Mouse (Mus musculus) liver, embryonic 12.5 days (tissue): ENCODE measurements around the gene Glt8d1. TPM values are rescaled to one million over a fixed set of nuclear protein-coding genes. Genes with fewer than 3 reads are reported as not detected.
A peak's percentile ranks its signal among the peaks of the same experiment; 100 is the strongest.

ENCODE experiments used
- ATAC-seq: fragments of 200-750 bp; cut with Nextera tagmentation; 2 replicates; pipeline ENCODE4 v1.8.0; 2017; ENCODE audit warnings: moderate number of reproducible peaks, mild to moderate bottlenecking, moderate library complexity
- H3K27ac ChIP-seq: fragments of 300-500 bp; sonication (generic); 2 replicates; pipeline ENCODE4 v1.5.1; 2016; ENCODE audit warnings: mild to moderate bottlenecking
- H3K27me3 ChIP-seq: fragments of 300-500 bp; sonication (generic); replicated peaks from 2 replicates; pipeline ENCODE4 v1.6.1; 2016; ENCODE audit warnings: mild to moderate bottlenecking, moderate library complexity
- H3K36me3 ChIP-seq: fragments of 300-500 bp; sonication (generic); 2 replicates; pipeline ENCODE4 v1.6.1; 2016; ENCODE audit warnings: mild to moderate bottlenecking, moderate library complexity
- H3K4me1 ChIP-seq: fragments of 300-500 bp; sonication (generic); 2 replicates; pipeline ENCODE4 v1.6.1; 2016
- H3K4me2 ChIP-seq: fragments of 300-500 bp; sonication (generic); 2 replicates; pipeline ENCODE4 v1.6.1; 2016; ENCODE audit warnings: mild to moderate bottlenecking, moderate library complexity
- H3K4me3 ChIP-seq: fragments of 300-500 bp; sonication (generic); 2 replicates; pipeline ENCODE4 v1.5.1; 2016; ENCODE audit warnings: mild to moderate bottlenecking, moderate library complexity
- H3K9ac ChIP-seq: fragments of 300-500 bp; sonication (generic); 2 replicates; pipeline ENCODE4 v1.6.1; 2016; ENCODE audit warnings: mild to moderate bottlenecking, moderate library complexity
- H3K9me3 ChIP-seq: fragments of 300-500 bp; sonication (generic); replicated peaks from 2 replicates; pipeline ENCODE4 v1.6.1; 2016; ENCODE audit warnings: mild to moderate bottlenecking, moderate library complexity
- WGBS: fragments of 180-500 bp; shearing (Covaris S2); methylation state at CpG from one replicate; pipeline ENCODE4 v1.1.7; 2016; ENCODE audit not compliant: insufficient replicate concordance; 5-methylcytosine and 5-hydroxymethylcytosine counted together
- polyA plus RNA-seq: library from polyadenylated mRNA; unstranded; fragments of >200 nt; fragmentation: Nextera tagmentation; extraction: Ambion mirVana; gene quantifications from 2 replicates; pipeline ENCODE4 v1.2.1, GENCODE M21; 2016

Glt8d1 gene
- polyA plus RNA-seq, 1 experiment from 2014 or later, result 23.5 TPM

DNA sequence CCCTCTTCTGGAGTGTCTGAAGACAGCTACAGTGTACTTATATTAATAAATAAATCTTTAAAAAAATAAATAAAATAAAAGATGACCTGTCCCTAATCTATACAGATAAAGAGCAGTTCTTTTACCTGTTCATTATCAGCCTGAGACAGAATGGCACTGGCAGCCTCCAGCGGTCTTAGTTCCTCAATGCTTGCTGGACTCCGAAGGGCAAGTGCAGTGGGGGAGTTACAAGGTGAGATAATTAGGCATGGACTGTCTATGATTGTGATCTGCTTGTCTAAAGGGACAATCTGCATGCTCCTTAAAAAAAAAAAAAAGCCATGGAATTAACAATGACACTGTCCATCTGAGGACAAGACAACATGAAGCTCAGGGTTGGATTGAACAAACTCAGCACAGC is 12.7 kb downstream of the Glt8d1 start:
- Histone ChIP-seq H3K36me3 (peaks cover 89% of the 10 kb centered on the region), H3K4me1 (peaks cover 26% of the 10 kb centered on the region), H3K27ac (no peak overlapping the region), H3K9me3 (no peaks in the 10 kb centered on the region), H3K4me3 (no peak overlapping the region), H3K4me2 (no peak overlapping the region), H3K27me3 (no peaks in the 10 kb centered on the region), H3K9ac (no peak overlapping the region)
- ATAC-seq, result no peak
- WGBS, result 78% methylated on average over 2 of the region's 2 CpGs

DNA sequence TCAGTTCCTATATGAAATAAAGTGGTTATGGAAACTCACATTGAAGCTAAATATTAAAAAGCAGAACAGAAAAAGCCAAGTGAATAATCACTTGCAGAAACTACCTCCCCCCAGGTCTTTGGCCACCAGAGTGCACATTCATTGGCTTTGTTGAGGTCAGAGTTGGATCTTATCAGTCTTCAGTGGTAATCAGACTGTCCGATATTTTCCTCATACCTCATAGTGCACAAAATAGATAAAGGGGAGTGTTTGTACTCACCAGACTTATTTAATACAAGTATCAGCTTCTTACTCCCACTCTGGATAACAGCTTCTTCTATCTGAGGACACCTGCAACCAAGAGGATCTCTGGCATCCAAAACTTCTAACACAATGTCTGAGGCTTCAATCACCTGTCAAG is 14.9 kb downstream of the Glt8d1 start:
- no peaks in the 10 kb centered on the region for H3K27me3 ChIP-seq

DNA sequence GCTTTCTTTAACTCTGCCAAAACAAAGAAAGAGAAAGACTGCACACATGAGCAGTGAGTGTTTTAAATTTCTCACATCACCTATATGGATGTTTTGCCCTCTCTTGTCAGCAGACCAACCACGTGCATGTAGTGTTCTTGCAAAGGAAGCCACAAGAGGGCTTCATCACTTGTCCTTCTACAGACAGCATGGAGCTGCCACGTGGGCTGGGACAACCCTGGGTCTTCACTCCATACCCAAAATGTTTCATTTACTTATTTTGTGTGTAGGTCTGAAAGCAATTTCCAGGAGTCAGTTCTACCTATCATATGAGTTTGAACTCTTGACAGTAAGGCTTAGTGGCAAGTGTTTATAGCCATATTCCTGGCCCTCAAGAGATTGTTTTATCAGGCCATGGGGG is 16.7 kb downstream of the Glt8d1 start:
- ATAC-seq, result no peak
- peak overlapping the region; percentile 89 for H3K9ac ChIP-seq
- H3K27me3 ChIP-seq, result no peaks in the 10 kb centered on the region
- H3K27ac ChIP-seq, result peak overlapping the region; percentile 99
- peaks cover 53% of the 10 kb centered on the region for H3K4me1 ChIP-seq
- peak overlapping the region; percentile 79 for H3K4me3 ChIP-seq
- 0% methylated on average over 2 of the region's 2 CpGs for WGBS
- H3K9me3 ChIP-seq, result no peaks in the 10 kb centered on the region
- peak overlapping the region; percentile 95 for H3K4me2 ChIP-seq
- peaks cover 60% of the 10 kb centered on the region for H3K36me3 ChIP-seq

More for the DNA sequence above, 14.9 kb downstream of the Glt8d1 start:
- Histone ChIP-seq H3K4me3 (peak overlapping the region; percentile 79; the same call in 1 of the 2 replicates), H3K9ac (peak overlapping the region; percentile 89; the same call in 1 of the 2 replicates), H3K9me3 (no peaks in the 10 kb centered on the region), H3K27ac (peak overlapping the region; percentile 99), H3K4me1 (peaks cover 37% of the 10 kb centered on the region), H3K4me2 (peak overlapping the region; percentile 95), H3K36me3 (peaks cover 68% of the 10 kb centered on the region)
- 30% methylated on average over 1 of the region's 1 CpGs for WGBS
- ATAC-seq, result no peak

DNA sequence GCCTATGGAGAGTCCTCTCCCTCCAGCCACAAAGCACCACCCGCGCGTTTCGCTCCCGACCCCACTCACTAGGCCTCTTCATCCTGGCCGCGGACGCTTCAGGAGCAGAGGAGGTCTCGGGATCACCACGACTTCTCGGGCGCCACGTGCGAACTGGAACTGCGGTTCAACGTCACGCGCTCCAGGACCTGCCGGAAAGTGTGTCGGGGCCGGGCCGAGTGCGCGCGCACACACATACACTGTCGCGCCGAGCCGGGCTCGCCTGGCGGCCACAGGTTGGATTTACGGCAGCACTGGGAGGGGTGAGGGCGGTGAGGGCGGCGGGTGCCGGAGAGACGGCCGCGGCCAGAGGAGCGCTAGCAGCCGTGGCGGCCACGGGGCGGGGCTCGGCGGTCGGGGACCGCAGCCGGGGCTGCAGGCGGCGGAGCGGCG is 17.7 kb downstream of the Glt8d1 start, which contains the start of the genes Pbrm1 and Gnl3:
Gene Pbrm1, plus strand, starts transcription at position 279 of the 432 bp plus-strand sequence.
Gene Gnl3, minus strand, starts transcription at position 293 of the 432 bp plus-strand sequence.
- Histone ChIP-seq H3K4me1 (peaks cover 57% of the 10 kb centered on the region), H3K36me3 (peaks cover 58% of the 10 kb centered on the region), H3K4me3 (peak within 1 kb of the TSS; percentile 79), H3K27ac (peak within 1 kb of the TSS; percentile 99), H3K9ac (peak within 1 kb of the TSS; percentile 89), H3K27me3 (no peaks in the 10 kb centered on the region), H3K9me3 (no peaks in the 10 kb centered on the region), H3K4me2 (peak within 1 kb of the TSS; percentile 95)
- WGBS, result 2% methylated on average over 43 of the region's 53 CpGs
- peak; percentile 87 for ATAC-seq

DNA sequence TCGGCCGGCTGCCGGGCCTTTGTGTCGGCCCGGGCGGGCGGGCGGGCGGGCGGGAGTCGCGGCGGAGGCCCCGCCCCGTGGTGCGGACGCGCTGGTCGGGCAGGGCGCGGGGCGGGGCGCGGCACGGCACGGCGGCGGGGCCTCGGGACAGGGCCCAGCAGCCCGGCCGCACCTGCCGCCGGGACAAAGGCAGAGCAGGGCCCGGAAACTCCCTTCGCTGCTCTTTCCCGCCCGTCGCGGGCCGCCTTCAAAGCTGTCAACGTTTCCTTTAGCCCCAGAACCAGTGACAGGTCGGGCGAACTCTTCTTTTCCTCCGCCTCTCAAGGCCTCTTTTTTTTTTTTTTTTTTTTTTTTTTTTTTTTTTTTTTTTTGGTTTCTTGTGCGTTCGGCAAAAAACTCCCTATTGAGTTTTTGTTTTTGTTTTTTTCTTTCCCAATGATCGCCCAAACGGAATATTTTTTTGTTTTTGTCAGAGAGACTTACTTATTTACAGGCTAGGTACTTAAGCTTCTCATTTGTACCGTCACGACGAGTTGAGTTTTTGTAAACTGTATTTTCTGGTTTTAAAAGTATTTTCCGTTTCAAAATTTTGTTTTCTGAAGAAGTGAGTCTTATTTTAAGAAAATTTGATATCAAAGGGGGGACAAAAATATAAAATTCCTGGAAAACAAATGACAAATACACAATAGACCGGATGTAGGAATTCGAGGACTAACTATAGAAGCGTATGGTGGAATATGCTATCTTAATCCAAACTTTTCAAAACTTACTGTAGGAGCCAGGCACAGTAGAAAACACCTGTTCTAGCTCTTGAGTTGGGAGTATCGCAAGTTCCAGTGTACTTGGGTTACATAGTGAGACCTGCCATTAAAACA is 18.4 kb downstream of the Glt8d1 start:
- no peaks in the 10 kb centered on the region for H3K27me3 ChIP-seq
- peak overlapping the region; percentile 99 for H3K27ac ChIP-seq
- WGBS, result 4% methylated on average over 41 of the region's 56 CpGs
- peak overlapping the region; percentile 89 for H3K9ac ChIP-seq
- H3K4me3 ChIP-seq, result peak overlapping the region; percentile 79
- H3K36me3 ChIP-seq, result peaks cover 57% of the 10 kb centered on the region
- ATAC-seq, result peak; percentile 93
- peak overlapping the region; percentile 79 for H3K4me2 ChIP-seq
- H3K9me3 ChIP-seq, result no peaks in the 10 kb centered on the region
- peaks cover 60% of the 10 kb centered on the region for H3K4me1 ChIP-seq

DNA sequence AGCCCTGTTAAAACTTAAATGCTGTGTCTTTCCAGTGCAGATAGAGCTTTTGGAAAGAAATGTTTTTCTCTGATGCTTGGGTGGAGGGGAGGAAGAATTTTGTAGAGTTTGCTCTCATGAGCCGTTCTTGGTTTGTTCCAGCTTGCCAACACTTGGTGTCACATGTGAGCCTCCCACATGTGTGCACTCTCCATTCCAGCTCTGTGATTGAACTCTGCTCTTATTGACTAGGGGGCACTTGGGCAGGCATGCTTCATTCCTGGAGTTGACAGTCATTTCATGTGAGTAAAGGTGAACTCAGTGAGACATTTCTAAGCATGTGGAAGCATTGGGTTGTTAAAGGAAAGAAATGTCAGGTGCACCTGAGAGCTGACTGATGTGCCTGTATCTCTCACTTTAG is 21.4 kb downstream of the Glt8d1 start:
- ATAC-seq, result no peak
- H3K27ac ChIP-seq, result peak overlapping the region; percentile 9; the same call in 1 of the 2 replicates
- peaks cover 57% of the 10 kb centered on the region for H3K36me3 ChIP-seq
- no peaks in the 10 kb centered on the region for H3K27me3 ChIP-seq
- H3K9me3 ChIP-seq, result no peaks in the 10 kb centered on the region
- peaks cover 46% of the 10 kb centered on the region for H3K4me1 ChIP-seq
- no peak overlapping the region for H3K4me3 ChIP-seq
- WGBS, result 58% methylated on average over 1 of the region's 1 CpGs
- no peak overlapping the region for H3K9ac ChIP-seq
- no peak overlapping the region for H3K4me2 ChIP-seq

DNA sequence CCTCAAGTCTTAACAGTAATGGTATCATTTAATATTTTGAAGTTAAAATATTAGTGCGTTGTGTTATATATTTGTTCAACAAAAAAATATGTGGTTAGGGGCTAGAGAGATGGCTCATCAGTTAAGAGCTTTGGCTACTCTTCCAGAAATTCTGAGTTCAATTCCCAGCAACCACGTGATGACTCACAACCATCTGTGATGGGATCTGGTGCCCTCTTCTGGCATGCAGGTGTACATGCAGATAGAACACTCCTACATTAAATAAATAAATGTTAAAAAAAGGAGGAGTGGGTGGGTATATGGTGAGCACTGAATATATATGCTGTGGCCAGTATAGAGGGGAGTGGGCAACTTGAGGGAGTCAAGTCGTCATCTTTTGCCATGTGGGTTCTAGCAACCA is 24.6 kb downstream of the Glt8d1 start:
- H3K36me3 ChIP-seq, result peaks cover 83% of the 10 kb centered on the region
- ATAC-seq, result no peak

DNA sequence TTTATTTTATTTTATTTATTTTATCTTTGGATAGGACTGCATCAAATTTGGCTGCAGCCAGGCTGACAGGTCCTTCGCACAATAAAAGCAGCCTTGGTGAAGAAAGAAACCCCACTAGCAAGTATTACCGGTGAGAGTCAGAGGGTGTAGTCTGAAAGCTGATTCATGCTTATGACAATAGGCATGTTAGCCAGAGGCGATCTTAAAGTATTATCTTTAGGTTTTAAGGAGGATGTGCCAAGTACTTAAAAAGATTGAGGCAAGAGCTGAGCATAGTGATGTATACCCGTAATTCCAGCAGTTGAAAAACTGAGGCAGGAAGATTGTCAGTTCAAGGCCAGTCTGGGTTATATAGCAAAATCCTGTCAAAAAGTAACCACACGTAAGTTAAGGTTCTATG is 44.1 kb downstream of the Glt8d1 start:
- no peaks in the 10 kb centered on the region for H3K9me3 ChIP-seq
- peak overlapping the region; percentile 50; the same call in 1 of the 2 replicates for H3K9ac ChIP-seq
- H3K4me2 ChIP-seq, result peak overlapping the region; percentile 47
- ATAC-seq, result peak; percentile 52
- H3K36me3 ChIP-seq, result peaks cover 76% of the 10 kb centered on the region
- H3K4me3 ChIP-seq, result no peak overlapping the region
- H3K4me1 ChIP-seq, result peaks cover 27% of the 10 kb centered on the region
- peak overlapping the region; percentile 95 for H3K27ac ChIP-seq
- WGBS, result 60% methylated on average over 5 of the region's 5 CpGs
- no peaks in the 10 kb centered on the region for H3K27me3 ChIP-seq

More for the DNA sequence above, 24.6 kb downstream of the Glt8d1 start:
- WGBS, result 75% methylated on average over 3 of the region's 3 CpGs
- no peak overlapping the region for H3K4me2 ChIP-seq
- H3K27me3 ChIP-seq, result no peaks in the 10 kb centered on the region
- H3K9me3 ChIP-seq, result no peaks in the 10 kb centered on the region
- no peak overlapping the region for H3K4me3 ChIP-seq
- H3K4me1 ChIP-seq, result peaks cover 28% of the 10 kb centered on the region
- no peak overlapping the region for H3K9ac ChIP-seq
- H3K27ac ChIP-seq, result no peak overlapping the region

DNA sequence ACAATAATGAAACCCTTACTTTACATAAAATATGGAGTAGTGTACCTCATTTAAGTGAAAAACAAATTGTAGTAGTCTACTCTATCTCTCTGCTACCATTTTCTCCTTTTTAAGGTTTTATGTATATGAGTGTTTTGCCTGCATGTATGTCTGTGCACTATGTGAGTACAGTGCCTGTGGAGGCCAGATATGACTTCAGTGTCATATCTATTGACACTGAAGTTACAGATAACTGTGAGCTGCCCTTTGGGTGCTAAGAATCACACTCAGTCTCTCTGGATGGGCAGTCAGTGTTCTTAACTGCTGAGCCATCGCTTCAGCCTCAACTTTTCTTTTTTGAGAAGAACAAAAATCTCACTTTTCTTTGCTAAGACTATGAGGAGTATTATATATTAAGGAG is 44.6 kb downstream of the Glt8d1 start:
- Histone ChIP-seq H3K9me3 (no peaks in the 10 kb centered on the region), H3K4me2 (peak overlapping the region; percentile 47), H3K27me3 (no peaks in the 10 kb centered on the region), H3K4me3 (no peak overlapping the region), H3K9ac (no peak overlapping the region), H3K27ac (peak overlapping the region; percentile 95), H3K36me3 (peaks cover 77% of the 10 kb centered on the region), H3K4me1 (peaks cover 27% of the 10 kb centered on the region)
- ATAC-seq, result peak; percentile 100
- WGBS, result 39% methylated on average over 1 of the region's 1 CpGs

Other genes with a start within 250 kb of the Glt8d1 start
- gene Tmem110, start 175.8 kb upstream of the Glt8d1 start, polyA plus RNA-seq, result 16.1 and 17.3 TPM in 2 replicates
- 0.49 and 0.51 TPM in 2 replicates for gene Mustn1, start 122.2 kb upstream of the Glt8d1 start, polyA plus RNA-seq
- gene Itih4, start 114.9 kb upstream of the Glt8d1 start, polyA plus RNA-seq, result 8.8 and 9.2 TPM in 2 replicates
- 74.1 and 74.2 TPM in 2 replicates for gene Itih3, start 77.6 kb upstream of the Glt8d1 start, polyA plus RNA-seq
- 20.1 and 21.2 TPM in 2 replicates for gene Itih1, start 58.1 kb upstream of the Glt8d1 start, polyA plus RNA-seq
- 9.3 and 9.4 TPM in 2 replicates for gene Nek4, start 50.0 kb upstream of the Glt8d1 start, polyA plus RNA-seq
- gene Spcs1, start 272 bp downstream of the Glt8d1 start, polyA plus RNA-seq, result 296 and 308 TPM in 2 replicates
- gene Pbrm1, start 17.7 kb downstream of the Glt8d1 start, polyA plus RNA-seq, result 94.9 and 95.8 TPM in 2 replicates
- gene Gnl3, start 17.8 kb downstream of the Glt8d1 start, polyA plus RNA-seq, result 156 and 166 TPM in 2 replicates
- gene Smim4, start 127.6 kb downstream of the Glt8d1 start, polyA plus RNA-seq, result 95.4 and 103 TPM in 2 replicates
- gene Nt5dc2, start 129.7 kb downstream of the Glt8d1 start, polyA plus RNA-seq, result 298 and 306 TPM in 2 replicates
- 27.4 and 28.0 TPM in 2 replicates for gene Stab1, start 167.2 kb downstream of the Glt8d1 start, polyA plus RNA-seq
- 10.8 and 11.5 TPM in 2 replicates for gene Tnnc1, start 206.9 kb downstream of the Glt8d1 start, polyA plus RNA-seq
- gene Nisch, start 215.5 kb downstream of the Glt8d1 start, polyA plus RNA-seq, result 145 and 151 TPM in 2 replicates
- gene Sema3g, start 216.5 kb downstream of the Glt8d1 start, polyA plus RNA-seq, result 0.04 and 0.18 TPM in 2 replicates
- 9.9 and 10.0 TPM in 2 replicates for gene Phf7, start 249.9 kb downstream of the Glt8d1 start, polyA plus RNA-seq